Mouse (Mus musculus) gastrocnemius, adult 8-10 months (tissue): ENCODE measurements at regions not wholly inside any gene's neighbourhood (a gene's known extent, or its start where the extent isn't known, plus 50 kb on each side); places are given as distances from the start of the nearest gene placed in this dataset.

Source experiments
- DNase-seq, 2 experiments: peaks; one replicate each; pipeline ENCODE4 v3.0.0; 2022; ENCODE audit warnings: low spot score in 2 of 2

DNA sequence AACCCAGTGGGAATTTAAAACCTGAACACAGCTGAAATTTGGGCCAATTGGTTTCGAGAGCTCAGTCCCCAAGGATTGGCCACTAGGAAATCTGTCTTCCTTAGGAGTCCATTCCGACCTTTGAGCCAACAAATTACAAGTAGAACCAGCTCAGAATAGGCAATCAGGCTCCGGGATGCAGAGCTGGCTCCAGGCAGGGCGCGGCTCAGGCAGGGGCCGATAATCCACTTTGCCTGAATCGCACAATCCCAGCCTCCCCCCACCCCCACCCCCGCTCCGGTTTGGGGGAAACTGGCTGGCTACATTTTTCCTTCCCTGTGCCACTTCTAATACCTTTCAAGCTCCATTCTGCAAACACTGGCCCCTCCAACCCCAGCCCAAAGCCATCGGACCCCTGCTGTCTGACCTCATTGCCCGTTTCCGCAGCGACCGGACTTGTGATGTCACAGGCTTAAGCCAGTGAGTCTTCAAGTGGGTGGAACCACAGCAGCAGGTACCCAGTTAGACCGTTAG lies 150.5 kb upstream of the Sdk2 start:
- no peak for DNase-seq

DNA sequence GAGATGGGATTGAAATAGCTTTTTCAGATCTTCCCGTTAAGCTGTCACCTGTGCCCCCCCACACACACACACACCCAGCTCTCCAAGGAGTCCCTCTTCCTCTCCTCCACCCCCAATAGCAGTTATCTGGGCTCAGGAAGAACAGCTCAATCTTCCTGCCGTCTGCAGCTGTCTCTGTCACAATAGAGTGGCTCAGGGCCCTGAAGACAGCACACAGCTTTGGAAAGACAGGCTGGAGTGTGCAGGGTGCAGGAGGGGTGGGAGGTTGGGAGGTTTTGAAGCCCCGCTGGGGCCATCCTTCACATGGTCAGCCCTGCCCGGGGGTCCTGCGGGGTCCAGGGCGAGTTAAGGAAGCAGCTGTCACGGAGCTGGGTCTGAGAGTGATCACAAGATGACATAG lies 149.6 kb upstream of the Sdk2 start:
- no peak for DNase-seq

DNA sequence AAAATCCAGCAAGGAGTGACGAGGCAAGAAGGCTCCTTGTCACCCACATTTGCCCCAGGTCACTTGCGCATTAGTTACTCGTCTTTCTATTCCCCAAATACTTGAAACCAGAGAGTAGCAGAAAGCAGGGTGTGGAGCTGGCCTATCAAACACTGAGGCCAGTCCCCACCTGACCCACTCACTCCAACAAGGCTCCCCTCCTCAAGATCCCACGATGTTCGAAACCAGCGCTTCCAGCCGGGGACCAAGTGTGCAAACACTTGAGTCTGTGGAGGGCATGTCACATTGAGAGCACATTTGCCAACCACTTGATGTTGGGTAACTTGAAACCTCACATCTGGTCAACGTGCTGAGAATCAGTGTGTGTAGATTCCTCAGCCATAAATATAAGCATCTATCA lies 148.4 kb upstream of the Sdk2 start:
- no peak for DNase-seq

DNA sequence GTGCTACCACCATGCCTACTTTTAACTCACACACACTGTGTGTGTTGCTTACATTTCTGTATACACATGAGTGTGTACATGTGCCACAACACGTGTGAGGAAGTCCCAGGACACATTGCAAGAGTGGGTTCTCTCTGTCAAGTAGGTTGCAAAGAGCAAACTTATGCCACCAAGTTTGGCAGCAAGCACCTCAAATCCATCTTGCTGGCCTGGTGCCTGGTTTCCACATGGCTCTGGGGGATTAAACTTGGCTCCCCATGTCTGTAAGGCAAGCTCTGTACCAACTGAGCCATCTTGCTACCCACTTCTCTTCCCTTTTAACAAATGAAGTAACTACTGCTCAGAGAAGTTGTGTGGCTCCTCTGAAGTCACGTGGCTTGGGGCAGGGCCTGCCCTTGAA lies 145.3 kb upstream of the Sdk2 start:
- DNase-seq = no peak

DNA sequence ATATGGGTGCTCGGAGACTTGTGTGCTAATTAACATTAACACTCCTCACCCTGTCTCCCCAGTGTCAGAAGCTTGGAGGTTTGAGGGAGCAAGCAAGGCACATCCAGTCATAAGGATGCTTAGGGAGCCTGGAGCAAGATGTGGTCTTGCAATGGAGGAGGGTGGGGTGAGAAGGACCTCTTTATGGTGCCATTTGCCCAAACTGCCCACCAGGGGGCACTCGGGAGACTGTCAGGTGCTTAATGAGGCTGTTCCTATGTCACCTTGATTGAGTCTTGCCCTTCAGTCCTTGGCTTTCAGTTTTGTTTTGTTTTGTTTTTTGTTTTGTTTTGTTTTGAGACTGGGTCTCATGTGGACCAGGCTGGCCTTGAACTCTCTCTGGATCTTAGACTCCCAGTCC lies 138.3 kb upstream of the Sdk2 start:
- DNase-seq = peak in 1 of 2 experiments; percentile 25

DNA sequence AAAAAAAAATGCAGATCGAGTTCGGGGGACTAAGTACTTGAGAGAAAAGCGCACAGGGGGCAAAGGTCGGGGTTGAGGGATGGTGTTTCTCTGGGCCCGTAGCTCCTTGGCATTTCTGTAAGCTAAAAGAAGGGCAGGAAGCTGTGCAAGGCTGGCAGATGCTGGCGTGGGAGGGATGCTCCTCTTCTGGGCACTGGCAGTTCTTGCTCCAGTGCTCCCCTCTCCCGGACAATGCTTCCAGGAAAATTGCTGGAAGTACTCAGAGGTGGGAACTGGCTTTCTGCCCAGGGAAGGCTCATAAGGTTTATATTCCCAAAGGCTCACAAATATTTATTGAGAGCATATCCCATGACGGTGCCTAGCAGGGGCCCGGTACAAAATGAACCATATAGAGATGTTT lies 136.6 kb upstream of the Sdk2 start:
- DNase-seq = no peak

DNA sequence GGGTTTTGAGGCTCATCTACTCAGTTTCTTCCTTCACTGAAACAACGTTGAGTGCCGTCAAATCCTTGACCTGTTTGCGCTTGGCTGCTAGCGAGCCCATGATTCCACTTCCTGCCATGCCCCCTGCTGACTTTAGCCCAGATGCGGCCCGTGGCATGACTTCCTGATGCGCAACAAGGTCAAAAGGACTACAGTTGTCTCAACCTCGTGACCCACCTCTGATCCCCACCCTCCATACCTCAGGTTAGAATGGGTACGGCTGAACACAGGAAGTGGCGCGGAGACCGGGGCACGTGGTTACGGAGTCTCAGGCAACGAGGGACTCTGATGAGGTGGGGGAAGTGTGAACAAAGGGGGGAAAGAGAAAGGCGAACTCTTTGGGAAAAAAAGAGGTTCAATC lies 135.6 kb upstream of the Sdk2 start:
- DNase-seq = no peak

DNA sequence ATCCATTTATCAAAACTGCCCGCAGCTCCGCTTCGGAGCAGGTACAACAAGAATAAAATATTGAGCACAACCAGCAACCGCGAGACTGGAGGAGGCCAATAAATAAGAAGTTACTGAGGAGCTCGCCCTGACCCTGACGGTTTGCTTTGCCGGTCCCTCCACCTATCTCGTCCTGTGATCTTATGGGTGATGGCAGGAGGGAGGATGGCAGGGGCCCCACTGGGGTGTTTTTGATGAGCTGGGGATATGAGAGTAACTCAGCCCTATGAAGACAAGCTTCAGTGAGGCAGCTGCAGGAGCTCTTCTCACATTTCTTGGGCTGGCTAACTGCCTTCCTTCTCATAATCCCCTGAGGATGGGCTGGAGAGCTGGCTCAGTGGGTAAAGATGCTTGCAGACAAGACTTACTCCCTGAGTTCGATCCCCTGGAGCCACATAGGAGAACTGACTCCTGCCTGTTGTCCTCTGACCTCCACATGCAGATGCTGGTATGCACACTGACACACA lies 132.3 kb upstream of the Sdk2 start:
- no peak for DNase-seq

DNA sequence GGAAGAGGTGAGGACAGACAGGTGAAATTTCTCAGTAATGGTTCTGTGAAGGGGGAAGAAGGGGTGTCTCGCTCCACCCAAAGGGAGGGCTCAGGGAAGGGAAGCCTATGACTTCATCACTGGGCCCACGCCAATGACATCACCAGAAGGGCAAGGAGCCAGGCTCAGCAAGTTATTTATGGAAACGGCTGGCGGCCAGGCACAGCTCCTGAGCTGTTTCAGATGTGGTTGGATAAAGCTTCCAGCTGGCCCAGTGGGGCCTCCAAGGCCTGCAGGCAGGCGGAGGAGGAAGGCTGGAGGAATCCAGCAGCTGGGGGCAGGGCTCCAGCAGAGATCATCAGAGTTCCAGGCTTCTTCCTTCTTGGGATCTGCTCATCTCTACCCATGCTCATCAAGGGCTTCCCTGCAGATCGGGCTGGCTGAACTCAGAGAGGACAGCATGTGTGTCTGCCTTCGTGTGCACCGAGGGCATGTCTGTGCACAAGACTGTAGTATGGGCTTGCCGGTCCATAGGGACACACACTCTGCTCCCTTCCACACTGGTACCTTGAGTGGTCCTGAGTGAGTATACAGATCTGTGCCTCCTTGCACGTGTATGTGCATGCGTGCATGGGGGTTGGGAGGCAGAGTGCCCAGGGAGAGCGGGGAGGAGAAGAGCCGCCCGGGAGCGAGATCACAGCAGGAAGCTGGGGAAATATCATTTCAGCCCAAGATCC lies 131.6 kb upstream of the Sdk2 start:
- DNase-seq = peak; percentile 91 to 93

DNA sequence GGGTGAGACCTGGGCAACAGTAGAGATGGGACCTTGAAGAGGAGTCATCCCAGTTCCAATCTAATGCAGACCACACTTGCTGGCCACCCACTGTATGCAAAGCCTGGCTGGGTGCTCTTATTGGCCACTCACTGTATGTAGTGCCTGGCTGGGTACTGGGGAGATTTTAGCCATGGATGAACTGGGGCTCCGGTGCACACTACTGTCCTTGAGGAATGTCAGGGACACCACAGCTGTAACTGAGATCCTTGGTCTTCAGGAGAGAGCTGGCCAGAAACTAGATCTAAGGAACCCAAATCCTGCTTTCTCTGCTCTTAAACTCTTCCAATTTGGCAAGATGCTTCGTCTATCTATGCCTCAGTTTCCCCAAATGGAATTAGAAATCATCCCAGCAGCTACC lies 128.4 kb upstream of the Sdk2 start:
- DNase-seq = no peak

DNA sequence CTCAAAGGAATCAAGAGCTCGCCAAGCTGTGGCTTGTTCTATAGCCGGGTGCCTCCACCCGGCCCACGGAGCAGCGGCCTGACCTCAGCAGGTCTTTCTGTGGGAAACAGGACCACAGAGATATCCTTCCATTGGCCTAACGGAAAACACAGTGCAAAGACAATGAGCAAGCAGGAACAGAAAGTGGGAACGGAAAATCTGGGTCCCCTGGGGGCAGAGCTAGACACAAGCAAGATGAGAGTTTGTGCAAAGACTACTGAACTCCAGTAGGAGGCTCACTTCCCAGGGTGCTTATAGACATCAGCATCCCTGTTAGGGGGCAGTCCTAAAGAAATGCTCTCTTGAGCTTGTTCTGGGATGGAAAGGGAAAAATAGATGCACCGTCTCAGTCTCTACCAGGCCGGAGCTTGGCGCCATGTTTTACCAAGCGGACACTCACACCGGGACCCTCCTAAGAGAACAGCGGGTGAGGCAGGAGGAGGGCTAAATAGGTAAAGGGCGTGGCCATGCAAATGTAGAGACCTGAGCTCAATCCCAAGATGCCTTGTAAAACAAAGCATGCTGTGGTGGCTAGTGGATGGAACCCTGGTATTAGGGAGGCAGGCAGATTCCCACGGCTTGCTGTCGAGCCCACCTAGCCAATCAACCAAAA lies 127.3 kb upstream of the Sdk2 start:
- no peak for DNase-seq

DNA sequence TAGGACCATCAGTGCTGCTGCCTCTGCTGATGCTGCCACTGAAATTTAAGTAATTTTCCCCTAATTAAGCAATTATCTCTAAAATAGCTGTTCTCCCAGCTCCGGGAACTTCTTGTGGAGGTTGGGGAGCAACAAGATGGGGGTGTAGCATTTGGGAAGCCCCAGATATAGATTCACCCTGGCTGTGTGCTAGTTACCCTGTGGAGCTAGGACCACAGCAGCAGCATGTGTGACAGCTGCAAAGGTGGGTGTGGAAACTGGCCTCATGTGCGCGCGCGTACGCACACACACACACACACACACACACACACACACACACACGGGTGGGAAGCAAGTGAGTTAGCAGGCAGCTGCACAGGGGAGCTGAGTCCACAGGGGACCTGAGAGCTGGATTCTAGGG lies 126.2 kb upstream of the Sdk2 start:
- no peak for DNase-seq

DNA sequence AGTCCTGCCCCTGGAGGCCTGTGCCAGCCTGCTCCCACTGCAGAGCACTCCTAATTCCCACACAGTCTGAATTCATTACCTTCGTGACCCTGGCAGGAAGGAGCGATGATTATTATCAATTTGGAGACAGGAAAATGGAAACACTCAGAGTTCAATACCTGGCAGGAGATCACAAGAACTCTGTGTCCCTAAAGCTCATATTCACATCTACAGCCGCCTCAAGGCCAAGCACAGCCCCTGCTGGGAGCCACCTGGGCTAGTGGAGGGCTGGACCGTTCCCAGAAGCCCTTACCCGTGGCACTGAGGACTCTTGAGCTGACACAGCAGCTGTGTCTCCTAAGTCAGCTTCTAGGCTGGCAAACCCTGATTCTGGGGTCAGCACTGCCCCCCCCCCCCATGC lies 124.8 kb upstream of the Sdk2 start:
- no peak for DNase-seq

DNA sequence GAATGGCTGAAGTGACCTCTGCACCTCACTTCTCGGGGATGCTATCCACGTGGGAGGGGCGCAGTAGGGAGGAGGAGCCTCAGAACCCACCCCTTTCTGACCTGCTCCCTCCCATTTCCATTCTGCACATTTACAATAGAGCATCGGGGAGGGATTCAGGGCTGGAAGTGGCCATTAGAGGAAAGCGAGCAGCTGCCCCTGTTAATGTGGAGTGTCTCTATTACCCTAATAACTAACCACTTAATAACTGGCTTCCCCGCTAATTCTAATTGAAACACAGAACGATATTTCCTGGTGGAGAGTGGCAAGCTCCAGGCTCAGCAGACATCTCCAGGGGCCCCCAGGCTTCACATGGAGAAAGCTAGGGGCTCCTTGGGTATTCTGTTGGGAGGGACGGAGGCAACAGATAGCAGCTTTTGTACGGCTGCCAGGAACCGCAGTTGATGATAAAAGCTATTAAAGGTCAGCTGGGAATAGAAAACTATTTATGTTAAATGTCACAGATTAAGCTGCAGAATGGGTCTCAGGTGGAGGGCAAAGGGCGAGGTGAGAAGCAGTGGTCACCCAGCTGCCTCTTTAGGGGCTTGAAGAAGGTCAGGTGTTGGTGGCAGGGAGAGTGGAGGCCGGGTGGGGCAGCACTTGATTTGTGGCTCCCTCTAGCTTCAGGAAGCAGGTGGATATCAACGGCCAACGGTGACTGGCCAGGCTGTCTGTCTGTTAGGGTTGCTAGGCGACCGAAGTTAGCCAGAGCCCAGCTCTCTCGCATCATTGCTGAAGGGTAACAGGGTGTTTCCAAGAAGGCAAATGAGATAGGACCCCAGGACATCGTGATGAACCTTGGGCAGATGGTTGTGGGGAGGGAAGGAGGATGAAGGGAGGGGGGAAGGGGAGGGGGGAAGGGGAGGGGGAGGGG lies 118.4 kb upstream of the Sdk2 start:
- no peak for DNase-seq

DNA sequence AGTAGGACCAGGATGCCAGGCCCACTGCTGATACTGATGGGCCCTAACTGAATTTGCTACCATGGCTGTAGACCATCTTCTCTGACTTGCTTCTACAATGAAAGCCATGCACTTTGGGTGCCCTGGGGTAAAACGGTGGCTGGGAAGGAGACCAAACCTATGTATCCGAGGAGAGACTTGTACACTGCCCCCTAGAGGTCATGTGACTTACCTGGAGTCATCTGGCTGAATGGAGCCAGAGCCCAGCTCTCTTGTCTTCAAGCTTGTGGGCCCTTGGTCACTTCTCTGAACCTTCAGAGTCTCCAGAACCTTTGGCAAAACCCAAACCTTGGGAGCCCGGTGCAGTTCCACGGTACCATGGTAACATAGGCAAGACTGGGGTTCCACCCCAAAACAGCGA lies 117.6 kb upstream of the Sdk2 start:
- DNase-seq = no peak

DNA sequence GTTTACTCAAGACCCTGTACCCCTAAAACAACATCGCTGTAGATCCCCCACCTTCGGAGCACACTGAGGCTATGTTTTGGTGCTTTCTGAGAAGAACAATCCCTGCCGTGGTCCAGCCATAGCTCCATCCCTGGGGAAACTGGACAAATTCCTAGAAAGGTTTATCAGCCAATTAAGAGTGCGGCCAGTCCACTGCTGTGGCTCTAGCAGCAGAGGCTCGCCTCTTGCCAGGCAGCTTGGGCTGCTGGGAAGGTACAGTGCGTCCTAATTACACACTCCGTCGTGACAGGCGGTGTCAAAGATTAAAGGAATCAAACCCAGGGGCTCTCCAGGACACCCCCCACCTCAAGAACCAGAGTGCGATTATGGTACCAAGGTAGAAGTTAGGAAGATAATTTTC lies 116.4 kb upstream of the Sdk2 start:
- DNase-seq = no peak

DNA sequence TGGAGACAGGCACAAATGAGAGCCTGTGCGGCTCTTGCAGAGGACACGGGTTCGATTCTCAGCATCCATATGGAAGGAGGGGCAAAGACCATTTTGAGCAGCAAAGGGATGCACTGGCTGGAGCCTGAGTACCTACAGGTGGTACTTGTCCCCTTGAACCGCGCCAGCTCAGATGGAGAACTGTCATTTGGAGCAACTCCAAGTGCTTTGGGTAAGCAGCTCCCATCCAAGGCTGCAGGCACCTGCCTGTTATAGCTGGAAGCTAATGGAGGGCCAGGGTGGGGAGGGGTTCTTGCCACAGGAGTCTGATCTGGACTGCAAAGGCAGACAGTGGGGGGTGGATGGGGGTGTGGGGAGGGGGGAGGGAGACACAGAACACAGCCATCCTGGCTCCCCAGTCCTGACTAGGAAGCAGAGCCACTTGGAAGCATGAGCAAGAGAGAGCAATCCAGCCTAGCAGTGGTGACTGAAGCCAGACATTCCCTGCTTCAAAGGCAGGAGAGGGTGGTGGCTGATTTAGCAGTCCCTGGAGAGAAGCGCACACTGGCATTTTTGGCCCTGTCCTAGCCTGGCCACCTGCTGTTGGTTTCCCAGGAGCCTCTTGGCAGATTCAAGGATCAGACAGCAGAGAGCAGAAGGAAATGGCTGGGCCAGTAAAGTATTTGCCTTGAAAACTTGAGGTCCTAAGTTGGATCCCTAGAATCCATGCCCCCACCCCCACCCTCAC lies 112.1 kb upstream of the Sdk2 start:
- peak in 1 of 2 experiments; percentile 22 for DNase-seq

DNA sequence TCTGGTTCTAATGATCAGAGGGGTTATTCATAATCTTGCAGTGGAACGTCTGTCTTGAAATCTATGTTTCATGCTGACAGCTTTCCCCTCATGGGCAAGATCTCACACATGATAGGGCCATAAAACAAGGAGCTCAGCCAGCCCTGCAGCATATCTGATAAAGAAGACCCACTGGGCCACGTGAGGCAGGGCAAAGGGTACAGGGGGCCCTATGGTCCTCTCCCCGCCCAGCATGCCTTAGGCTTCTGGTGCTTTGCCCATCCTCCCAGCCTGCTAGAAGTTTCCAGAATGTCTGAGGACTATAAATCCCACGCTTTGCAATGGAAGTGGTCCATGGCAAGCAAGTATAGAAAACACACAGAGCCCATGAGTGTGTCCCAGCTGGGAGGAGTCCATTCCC lies 110.9 kb upstream of the Sdk2 start:
- DNase-seq = no peak

DNA sequence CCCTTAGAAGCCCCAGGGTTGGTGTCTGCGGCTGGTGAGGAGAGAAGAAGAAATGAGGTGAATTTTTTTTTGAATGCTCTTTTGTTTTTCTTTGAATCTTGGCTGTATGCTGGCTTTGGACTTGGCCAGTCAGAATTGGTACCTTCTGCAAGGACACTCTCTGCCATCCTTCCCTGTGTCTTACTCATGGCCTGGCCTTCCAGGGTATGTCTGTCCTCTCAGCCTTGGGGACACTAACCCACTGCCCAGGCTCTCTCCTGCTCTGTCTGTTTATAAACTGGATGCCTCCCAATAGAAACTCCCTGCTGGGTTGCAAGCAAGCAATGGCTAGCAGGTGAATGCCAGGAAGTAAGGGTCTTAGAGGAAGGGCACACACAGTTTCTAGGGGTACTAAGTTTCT lies 110.4 kb upstream of the Sdk2 start:
- no peak for DNase-seq

DNA sequence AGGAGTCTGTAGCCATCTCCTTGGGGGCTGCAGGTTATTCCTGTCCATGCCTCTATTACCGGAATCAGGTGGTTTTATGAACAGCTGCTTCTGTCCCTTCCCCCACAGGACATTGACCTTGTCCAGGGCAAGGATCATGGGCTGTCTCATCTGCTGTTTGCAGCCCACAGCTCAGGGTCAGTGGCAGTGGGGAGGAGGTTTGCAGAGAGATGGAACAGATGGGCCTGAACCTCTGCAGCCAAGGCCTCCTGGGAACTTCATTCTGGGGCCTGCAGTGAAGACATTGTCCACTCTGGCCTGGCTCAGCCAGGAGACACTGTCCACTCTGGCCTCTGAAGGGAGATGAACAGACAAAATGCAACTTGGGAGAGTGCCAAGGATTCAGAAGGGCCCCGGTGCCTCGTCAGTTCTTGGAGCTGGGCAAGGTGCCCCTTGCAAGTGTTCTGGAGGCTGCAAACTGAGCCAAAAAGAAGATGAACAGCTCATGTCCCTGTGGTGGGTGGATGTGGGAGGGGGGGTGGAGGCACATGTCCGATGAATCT lies 109.9 kb upstream of the Sdk2 start:
- DNase-seq = no peak
